Mouse (Mus musculus) kidney, adult 11 months (tissue): Measurements from ENCODE around the gene Ckm.
A peak's percentile ranks its signal among the peaks of the same experiment; 100 is the strongest.

Experiments
- DNase-seq: peaks from one replicate; pipeline ENCODE4 v3.0.0; 2022

Ckm gene

DNA sequence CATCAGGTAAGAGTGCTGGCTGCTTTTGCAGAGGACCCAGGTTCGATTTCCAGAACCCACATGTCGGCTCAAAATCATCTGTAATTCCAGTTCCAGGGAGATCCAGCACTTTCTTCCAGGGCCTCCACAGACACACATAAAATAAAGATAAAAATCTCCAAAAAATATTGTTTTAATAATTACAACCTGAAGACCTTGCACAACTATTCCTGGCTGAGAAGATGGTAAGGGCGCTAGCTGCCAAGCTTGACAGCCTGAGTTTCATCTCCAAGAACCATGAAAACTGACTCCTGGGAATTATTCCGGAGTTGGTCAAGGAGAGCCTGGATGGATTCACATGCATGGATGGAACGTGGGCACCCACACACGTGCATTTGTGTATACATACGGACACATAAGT, at the start of gene Ckm:
TSS of gene Ckm (plus strand) at position 301 of the 400 bp plus-strand sequence.
- no peak for DNase-seq

DNA sequence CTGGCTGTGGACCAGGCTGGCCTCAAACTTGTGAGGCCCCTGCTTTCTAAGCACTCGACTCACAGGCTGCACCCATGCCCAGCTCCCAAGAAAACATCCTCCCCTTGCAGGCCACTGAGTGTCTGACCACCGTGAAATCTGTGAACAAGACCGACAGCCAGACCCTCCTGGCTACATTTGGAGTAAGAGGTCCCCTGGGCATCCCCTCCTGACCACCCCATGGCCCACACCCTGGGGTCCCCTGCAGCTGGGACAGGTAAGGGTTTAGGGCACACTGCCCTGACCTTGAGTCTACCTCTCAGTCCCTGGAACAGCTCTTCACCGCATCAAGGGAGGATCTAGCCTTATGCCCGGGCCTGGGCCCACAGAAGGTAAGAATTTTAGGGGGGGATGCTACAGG, 49.6 kb upstream of the Ckm start:
- DNase-seq: no peak

DNA sequence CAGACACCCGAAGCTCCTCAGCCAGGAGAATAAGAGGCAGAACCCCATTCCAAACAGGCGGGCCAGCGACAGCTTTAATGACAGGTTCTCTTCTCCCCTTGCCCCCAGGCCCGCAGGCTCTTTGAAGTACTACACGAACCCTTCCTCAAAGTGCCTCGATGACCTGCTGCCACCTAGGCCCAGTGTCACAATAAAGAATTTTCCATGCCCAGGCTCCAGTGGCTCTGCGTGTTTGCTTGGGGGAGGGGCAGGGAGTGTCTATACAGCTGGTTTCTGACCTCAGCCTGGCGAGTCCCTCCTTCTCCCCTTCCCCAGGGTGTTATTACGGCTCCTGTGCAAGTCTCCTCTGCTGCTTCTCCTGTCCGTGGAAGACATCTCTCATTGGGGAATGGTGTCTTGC, 48.3 kb upstream of the Ckm start:
- DNase-seq: no peak

DNA sequence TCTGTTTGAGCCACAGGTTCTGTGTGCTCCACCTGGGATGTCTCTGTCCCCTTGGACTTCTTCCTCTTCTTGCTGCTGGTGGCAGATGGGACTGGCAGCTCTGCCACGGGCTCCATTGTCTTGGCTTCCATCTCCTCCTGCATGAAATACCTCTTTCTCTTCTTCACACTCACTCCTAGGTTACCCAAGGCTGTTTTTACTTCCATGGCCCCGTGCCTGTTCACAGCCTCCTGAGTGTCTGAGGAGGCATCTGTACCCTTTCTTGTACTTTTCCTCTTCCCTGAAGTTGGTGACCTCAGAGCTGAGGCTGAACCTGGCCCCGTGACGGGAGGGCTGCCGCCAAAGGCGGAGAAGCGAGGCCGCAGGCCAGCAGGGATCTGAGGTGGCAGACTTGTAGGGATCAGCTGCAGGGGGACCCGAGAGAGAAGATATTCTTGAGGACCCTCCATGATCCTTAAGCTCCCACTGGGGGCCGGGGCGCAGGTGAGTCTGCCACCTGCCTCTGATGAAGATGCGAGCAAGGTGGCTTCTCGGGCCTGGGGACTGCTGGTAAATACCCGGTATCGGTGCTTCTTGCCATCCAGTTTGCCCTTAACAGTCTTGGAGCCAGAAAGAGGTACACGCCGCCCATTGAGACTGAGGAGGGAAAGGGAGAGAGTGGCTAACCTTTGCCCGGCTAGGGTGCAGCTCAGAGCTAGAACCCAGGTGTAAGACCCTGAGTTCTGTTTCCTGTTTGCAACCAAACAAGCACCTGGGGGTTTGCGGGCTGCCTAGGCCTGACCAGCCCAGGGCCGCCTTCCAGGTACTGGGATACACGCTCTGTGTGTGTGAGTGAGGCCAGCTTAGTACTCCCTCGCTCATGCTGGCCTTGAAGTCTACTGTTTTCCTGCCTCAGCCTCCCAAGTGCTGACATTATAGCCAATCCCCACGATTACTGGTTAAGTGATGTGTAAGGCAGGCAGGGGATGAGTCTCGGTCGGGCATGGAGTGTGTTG, 46.9 kb upstream of the Ckm start:
- DNase-seq: no peak

DNA sequence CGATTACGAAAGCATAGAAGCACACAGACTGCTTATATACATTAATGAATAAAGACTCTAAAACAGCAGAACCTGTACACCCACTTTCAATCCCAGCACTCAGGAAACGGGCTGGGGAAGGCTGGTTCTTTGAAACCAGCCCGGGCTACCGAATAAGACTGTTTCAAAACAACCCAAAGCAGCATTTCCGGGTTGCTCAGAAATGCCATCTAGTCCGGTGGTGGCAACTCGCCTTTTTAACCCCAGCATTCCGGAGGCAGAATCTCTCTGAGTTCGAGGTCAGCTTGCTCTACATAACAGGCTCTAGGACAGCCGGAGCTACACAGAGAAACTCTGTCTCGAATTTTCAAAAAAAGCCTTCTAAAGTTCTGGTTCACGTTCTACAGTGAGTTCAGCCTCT, 45.9 kb upstream of the Ckm start:
- no peak for DNase-seq

DNA sequence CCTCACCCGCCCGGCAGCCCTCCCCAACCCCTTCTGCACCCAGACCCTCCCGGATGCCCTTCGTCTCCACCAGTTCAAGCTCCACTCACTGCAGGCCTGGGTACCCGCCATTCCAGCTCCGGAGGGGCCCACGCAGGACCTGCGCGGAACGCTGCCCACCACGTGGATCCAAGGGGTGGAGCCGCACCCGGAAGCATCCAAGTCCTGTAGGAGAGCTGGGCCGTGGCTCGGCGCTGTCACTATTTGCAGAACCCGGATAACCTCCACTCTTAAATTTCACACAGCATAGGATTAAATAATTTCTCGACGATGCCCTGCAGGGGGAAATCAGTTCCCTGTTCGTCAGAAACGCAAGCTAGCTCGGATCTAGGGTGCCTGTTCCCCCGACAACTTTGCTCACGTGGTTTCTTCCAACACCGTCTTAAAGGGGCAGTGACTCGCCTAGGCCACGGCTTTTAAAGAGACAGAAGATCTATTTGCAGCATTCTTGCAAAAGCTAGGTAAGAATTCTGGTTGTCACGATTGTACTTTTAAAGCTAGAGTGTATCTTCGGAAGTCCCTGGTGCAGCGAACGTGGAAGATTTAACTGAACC, 45.2 kb upstream of the Ckm start, which contains the start of the genes Cd3eap and Ppp1r13l:
TSS of gene Cd3eap (minus strand) at position 185 of the 593 bp plus-strand sequence.
TSS of gene Ppp1r13l (plus strand) at position 451 of the 593 bp plus-strand sequence.
- peak; percentile 86 for DNase-seq

DNA sequence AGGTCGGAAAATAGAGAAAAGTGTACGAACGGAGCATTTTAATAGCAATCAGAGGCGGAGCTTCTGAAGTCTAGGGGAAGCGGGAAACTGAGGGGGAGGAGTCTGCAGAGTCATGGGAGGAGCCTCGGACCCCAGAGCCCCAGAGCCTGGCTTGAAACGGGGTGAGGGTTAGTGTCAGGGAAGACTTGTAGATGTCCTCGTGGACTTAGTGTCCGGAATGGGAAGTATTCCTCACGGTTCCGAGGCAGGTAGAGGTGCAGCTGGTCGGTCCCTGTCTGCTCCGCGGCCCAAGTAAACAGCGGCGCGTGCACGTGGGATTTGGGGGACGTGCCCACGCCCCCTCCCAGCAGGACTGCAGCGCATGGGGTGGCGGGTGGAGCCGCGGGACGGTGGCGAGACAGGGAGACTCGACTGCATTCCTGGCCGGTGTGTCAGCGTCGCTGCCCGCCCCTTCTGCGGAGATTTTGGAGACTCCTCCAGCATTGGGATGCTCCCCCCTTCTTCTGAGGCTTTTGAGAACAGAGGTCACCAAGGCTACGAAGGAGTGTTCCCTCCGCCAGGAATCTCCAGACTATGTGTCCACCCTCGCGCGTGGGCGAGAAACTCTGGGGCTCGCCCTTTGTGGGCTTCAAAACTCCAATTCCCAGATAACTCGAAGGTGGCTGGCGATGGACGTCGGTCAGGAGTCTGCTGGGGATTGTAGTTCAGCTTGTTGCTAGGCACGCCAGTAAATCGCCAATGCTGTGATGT, 44.5 kb upstream of the Ckm start:
- peak; percentile 74 for DNase-seq

DNA sequence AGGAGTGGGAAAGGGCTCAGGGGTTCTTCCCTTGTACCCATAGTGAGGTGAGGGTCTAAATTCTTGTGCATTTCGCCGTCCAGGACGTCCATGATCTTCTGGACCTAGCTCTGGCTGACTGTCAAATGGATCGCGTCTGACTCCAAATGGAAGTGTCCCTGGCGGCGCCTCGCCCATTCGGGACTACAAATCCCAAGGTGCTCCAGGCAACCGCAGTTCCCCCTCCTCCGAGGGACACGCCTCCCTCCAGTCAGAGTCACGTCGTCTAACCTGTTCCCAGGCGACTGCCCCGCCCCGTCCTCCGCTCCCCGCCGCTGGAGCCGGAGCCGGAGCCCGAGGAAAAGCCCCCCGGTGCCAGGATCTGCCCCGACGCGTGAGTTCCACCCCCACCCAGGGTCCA, 43.6 kb upstream of the Ckm start:
- DNase-seq: peak; percentile 96

DNA sequence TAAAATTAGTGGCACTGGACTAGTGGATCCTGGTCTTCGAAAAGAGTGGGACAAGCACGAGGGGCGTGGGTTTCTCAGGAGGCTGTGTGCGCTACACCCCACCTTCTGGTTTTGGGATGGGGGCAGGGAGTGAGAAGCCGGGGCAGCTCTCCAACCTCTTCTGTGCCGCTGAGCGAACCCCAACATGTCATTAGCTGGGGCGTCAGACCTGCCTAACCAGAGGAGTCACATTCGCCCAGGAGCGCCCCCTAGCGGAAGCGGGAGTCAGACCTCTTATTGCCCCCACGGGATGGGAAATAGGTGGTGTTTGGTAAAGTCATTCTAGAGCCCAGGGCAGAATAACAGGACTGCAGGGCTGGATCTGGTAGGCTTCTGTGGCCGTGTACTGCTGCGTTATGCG, 42.9 kb upstream of the Ckm start:
- peak; percentile 70 for DNase-seq

DNA sequence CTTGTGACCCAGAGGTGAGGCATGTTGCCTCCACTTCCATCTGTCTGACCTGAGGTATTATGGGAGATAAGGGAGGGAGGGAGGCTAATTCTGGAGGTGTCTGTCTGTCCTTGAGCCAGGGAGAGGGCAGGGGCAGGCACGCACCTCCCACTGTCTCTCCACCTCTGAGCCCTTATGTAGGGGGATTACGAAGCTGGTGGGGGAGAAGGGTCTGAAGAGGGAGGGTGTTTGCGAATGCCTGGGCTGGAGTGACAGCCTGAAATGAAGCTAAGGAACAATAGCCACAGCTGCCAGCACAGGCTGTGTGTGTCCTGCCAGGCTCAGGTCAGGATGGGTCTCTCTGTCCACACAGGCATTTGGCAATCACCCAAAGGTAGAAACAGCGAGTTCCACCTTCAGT, 42.3 kb upstream of the Ckm start:
- peak; percentile 22 for DNase-seq

DNA sequence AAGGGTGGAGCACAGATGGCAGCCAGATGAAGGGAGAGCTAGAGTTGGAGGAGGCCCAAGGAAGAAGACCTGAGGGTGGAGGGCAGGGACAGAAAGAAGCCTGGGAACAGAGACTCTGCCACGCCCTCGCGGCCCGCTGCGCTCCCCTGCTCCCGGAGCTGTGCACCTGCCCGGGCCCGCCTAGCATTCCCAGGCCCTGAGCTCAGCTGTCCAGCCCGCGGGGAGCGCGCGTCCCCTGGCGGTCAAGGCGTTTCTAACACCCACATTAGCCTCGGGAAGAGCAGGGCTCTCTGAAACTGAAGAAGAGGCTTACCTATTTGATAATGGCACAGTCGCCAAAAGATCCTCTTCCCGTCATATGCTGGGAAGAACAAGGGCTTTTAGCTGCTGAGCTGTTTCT, 40.7 kb upstream of the Ckm start:
- DNase-seq: peak; percentile 79

DNA sequence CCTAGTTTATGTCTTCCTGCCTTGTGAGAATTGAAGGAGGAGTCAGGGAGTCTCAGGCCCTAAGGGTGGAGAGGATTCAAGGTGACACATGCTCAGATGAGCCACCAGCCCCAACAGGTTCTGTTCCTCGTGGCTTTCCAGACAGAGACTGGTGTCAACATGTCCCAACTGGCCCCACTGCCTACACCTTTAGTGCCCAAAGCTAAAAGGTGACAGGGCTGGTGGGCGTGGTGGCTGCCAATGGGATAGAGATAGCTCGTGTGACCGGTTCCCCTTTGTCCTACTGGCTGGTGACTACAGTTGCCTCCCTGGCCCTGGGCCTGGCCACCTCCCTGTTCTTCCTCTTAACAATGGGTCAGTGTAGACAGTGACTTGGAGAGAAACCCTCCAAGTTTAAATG, 39.2 kb upstream of the Ckm start:
- DNase-seq: no peak

DNA sequence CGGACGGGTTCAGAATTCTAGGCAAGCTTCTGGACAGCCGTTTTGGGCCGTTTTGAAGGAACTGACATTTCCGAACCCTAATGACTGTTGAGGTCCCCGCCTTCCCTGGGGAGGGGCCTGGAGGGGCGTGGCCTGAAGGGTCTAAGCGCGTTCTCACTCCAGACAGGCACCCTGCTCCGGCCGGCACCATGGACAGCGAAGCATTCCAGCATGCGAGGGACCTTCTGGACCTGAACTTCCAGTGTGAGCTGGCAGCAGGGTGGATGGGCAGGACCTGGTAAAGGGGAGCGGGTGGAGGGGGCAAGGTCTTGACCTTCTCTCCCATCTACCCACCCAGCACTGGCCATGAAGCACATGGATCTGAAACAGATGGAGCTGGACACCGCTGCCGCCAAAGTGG, 36.2 kb upstream of the Ckm start:
- peak; percentile 39 for DNase-seq

DNA sequence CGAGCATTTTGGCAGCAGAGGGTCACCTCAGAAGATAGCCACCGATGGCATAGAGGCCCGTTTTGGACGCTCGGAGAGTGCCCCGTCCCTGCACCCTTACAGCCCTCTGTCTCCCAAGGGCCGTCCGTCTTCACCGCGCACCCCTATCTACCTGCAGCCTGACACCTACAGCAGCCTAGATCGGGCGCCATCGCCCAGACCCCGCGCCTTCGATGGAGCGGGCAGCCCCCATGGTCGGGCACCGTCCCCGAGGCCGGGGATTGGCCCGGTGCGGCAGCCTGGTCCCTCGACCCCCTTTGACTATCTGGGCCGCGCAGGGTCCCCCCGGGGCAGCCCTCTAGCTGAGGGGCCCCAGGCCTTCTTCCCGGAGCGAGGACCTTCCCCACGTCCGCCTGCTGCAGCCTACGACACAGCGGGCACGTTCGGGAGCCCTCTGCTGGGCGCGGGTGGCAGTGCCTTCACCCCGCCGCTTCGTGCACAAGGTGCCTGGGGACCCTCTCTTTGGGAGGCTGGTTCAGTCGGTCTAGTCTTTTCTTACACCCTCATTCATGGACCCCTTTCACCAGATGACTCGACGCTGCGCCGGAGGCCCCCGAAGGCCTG, 34.7 kb upstream of the Ckm start:
- peak; percentile 31 for DNase-seq

DNA sequence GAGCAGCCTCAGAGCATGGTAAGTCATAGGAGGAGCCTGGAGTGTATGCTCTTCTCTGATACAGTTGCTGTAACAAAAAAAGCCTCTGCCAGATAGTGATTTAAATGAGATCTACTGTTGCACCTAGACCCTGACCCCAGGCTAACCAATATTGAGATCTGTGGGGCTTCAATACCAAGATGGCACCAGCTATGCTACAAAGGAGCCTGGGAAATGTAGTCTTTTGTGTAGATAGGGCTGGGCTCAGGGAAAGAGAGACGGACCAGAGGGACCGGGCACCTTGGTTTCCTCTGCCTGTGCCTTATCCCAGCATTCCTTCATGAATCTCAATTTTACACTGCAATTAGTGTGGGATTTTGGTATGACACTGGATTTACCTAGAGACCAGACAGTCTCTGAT, 31.2 kb upstream of the Ckm start:
- no peak for DNase-seq

DNA sequence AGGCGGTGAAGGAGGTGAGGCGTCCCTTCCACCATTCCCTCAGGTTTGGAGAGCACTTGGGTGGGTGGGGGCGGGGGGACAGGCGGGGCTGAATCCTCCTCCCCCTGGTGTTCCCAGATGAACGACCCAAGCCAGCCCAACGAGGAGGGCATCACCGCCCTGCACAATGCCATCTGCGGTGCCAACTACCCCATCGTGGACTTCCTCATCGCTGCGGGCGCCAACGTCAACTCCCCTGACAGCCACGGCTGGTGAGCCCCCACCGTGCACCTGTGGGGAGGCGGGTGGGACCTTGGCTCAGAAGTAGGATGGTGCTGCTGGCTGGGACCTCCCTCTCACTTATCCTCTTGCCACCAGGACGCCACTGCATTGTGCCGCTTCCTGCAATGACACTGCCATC, 29.2 kb upstream of the Ckm start:
- no peak for DNase-seq

DNA sequence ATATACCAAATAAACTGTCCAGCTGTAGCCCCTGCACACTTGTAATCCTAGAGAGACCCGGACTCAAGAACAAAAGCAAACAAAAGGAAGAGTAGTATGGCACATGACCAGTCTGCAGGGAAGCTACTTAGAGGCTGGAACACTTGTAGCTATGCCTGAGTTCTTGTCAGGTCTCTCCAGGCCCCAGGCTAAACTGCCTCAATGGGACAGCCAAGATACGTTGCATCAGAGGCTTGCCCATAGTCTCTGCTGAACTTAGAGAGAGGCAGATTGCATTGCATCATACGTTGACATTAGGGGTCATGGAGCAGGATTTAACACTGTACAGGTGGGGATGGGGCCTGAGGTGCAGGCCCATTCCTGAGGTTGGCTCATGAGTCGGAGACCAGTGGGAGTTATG, 28.6 kb upstream of the Ckm start:
- DNase-seq: no peak

DNA sequence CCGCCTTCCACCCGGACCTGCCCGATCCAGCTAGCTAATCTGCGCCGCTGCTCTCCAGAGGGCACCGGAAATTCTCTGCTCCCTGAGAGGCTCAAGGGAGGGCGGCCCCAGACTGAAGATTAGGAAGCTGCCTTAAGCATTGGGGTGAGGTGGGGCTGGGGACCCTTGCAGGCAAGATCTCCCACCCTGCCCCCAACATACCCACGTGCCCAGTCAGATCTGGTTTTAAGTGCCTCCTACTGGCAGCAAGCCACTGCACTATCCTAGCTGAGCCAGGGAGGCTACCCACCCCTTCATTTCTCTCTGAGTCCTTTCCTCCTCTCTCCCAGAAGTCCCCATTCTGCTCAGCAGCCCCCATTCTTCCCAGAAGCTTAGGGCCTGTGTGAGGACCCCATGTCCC, 26.5 kb upstream of the Ckm start:
- DNase-seq: peak; percentile 21

DNA sequence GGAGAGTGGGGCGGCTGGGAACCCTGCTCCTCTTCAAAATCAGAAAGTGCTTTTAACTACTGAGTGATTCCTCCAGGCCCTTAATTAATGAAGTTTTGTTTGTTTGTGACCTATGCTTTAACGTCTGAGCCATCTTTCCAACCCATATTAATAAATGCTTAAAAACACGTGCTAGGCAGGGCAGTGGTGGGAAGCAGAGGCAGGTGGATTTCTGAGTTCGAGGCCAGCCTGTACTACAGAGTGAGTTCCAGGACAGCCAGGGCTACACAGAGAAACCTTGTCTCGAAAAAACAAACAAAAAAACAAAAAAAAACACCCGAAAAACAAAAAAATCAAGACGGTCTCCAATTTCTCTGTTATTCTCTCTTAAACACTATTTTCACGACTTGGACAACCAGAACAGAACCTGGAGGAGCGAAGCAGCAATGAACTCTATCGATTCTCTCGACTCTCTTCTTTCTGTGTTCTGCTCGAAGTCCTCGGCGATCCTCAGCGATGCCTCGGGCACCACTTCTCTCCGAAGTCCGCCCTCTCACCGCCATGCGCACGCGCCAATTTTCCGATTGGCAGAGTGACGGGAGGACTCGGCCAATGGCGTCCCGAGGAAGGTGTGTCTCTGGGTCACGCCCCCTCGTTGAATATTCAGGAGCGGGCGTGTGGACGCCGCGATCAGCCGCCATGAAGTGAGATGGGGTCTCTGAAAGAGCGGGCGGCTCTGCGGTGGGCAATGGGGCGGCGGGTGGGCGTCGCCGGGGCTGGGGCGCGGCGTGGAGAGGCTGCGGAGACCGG, 23.0 kb upstream of the Ckm start, which contains the start of gene Ercc2:
TSS of gene Ercc2 (plus strand) at position 634 of the 789 bp plus-strand sequence.
- peak; percentile 98 for DNase-seq

DNA sequence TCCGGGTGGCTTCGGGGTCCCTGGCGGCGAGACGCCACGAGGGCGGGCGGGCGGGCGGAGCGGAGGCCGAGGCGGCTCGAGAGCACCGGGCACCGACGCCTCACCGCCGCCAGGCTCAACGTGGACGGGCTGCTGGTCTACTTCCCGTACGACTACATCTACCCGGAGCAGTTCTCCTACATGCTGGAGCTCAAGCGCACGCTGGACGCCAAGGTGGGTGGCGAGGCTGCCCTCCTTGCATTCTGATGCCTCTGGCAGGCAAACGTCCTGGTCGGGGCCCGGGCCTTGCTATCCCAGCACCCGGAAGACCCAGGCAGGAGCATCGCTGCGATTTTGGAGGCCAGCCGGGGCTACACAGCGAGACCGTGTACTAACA, 22.4 kb upstream of the Ckm start:
- DNase-seq: no peak

DNA sequence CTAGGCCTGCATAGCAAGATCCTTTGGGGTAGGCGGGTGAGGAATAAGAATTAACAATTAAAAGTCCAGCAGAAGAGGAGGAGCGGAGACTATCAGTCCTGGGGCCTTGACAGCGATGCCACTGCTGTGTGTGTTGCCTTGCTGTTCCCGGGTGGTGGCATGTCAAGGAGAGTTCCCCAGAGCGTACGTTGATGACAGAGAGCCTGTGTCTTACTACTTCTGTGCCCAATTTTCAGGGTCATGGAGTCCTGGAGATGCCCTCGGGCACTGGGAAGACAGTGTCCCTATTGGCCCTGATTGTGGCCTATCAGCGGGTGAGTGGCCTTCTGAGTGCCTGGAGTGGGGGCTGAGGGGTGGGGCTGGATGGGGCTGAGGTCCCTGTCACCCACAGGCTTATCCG, 20.9 kb upstream of the Ckm start:
- DNase-seq: no peak
